Mouse (Mus musculus) frontal cortex, postnatal 36 days (tissue): ENCODE data around the gene Lmo3.

ENCODE experiments used
- DNase-seq, 2 experiments: peaks; one replicate each; pipeline ENCODE4 v3.0.0; 2022; ENCODE audit warnings: low spot score in 2 of 2

Gene Lmo3

GRCm38 (mm10) chr6:138581734-138582505, at the start of gene Lmo3:
Lmo3 (minus strand) TSS chr6:138581968.
- DNase-seq = no peak

DNA sequence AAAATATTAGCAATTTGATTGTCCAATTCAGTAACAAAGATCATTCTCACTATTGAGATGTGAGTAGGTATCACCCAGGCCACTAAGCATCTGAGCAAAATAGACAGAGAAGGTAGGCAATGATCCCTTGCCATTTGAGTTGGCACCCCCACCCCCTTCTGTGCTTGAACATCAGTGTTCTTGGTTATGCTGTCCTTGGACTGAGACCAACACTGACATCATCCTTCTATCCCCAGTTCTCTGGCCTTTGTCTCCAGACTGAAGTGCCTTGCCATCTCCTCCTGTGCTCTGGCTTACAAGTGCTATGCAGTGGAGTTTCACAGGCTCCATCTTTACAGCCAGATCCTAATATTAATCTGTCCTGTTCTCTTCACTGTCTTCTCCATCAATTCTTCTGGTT, 39.0 kb upstream of the Lmo3 start:
- DNase-seq = no peak

- DNase-seq = no peak
Observed at GRCm38 (mm10) chr6:138618396-138618795, 36.6 kb upstream of the Lmo3 start.

DNA sequence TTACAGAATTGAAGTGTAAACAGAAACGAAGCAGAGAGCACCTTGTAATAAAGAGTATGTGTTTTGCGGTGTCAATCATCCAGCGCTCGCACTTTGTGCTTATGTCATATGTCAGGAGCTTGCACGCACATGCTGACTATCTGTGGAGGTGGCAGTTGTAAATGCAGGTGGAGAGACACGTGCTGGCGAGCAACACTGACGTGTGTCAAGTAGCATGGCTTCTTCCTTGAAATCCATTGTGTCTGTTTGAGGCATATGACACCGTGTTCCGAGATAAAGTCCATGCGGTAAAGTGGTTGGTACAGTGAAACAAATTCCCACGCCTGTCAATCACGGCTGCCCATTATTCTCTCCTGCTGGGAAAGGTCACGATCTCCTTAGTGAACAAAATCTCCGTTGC, 15.2 kb upstream of the Lmo3 start:
- no peak for DNase-seq

- no peak for DNase-seq
Observed at GRCm38 (mm10) chr6:138595991-138596698, 14.4 kb upstream of the Lmo3 start.

DNA sequence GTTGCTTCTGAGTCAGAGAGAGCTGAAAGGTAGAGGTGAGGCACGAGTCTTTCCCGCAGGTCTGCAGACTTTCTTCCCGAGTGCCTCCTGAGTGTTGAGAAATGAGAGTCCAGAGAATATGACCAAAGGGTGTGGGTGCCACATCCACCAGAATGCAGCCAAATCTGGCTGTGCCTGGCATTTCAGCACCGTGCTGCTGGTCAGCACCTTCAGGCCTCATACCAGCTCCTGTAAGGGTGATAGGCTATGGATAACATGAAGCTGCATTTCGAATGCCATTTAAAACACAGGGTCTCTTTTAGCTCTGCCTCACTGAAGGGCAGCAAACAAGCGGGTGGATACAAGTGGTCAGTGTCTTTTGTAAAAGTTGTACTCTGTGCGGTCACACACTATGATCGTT, 1.5 kb upstream of the Lmo3 start:
- DNase-seq = no peak

- no peak for DNase-seq
Observed at GRCm38 (mm10) chr6:138582506-138583000, 785 bp upstream of the Lmo3 start.

DNA sequence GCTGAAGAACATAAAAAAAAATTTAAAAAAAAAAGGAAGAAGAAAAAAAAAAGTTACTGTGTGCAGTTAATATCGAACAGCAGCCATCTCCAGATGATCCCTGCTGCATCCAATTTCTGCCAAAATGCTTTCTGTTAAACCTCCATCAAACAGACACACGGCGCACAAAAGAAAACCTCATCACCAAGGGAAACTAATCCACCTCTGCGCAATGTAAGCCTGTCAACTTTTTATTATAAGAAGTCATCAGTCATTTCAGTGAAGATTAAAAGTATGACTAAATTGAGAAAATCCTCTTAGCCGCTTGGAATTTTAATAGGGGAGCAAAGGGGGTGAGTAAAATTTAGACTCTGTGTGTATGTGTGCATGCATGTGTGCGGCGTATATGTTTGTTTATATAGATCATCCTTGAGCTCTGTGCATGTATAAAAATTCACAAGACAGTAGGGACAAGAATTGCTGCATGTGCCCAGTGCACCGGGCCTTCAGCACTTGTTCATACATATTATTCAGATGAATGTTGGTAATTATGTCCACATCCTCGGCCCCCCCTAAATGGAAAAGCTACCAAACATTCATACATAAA, 1.2 kb downstream of the Lmo3 start:
- DNase-seq = no peak

DNA sequence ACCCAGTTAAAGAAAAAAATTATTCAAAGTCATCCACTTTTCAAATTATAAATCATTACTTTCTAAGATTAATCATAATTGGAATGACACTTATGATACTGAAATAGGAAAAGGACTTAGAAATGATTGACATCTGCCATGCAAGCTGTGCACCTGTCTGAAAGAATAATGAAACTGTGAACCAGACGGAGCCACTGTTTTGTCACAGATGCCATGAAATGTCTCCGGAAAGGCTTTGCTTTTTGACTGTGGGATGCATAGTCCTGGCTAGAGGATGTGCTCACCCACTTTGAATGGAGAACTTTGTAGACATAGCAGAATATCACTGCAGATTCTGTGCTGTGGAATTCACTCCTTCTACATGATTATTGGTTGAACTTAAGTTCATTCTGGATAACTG, 18.4 kb downstream of the Lmo3 start:
- no peak for DNase-seq

GRCm38 (mm10) chr6:138552144-138552543, 29.6 kb downstream of the Lmo3 start:
- DNase-seq = no peak

GRCm38 (mm10) chr6:138534879-138535278, 46.9 kb downstream of the Lmo3 start:
- peak in 1 of 2 experiments; percentile 28 for DNase-seq

GRCm38 (mm10) chr6:138506642-138507041, 75.1 kb downstream of the Lmo3 start:
- no peak for DNase-seq

DNA sequence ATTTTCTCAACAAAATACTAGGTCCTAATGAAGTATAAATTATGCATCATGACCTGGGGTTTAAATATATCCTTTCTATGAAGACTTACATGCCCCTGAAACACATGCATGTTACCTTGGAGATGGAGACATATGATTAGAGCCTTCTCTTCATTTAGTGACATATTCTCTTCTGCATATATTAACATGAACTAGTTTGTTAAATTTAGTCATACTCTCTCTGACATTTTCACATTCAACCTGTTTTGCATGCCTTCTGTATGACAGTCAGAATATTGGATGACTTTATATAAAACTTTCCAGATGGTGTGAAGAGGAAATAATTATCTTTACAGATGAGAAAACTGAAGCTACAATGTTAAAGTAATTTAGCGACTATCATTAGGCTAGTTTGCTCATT, 77.8 kb downstream of the Lmo3 start:
- no peak for DNase-seq

- no peak for DNase-seq
Observed at GRCm38 (mm10) chr6:138482834-138483233, 98.9 kb downstream of the Lmo3 start.

DNA sequence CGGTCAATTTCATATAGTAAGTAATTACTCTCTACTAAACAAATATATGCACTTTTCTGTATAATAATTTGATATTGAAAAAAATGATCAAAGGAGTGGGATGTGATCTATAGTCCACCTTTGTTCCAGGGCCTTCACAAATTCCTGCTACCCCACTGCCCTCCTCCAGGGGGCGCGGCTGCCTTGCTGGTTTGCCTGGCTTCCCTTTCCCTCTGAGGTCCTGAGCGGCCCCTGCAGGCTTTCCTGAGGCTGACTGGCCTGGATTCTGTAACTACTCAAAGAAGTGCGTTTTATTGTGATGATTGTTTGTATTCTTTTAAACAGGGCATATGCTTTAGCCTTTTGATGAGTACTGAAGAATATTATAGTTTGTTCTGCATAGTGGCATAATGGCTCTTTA, 104.2 kb downstream of the Lmo3 start:
- peak; percentile 67 to 77 for DNase-seq

DNA sequence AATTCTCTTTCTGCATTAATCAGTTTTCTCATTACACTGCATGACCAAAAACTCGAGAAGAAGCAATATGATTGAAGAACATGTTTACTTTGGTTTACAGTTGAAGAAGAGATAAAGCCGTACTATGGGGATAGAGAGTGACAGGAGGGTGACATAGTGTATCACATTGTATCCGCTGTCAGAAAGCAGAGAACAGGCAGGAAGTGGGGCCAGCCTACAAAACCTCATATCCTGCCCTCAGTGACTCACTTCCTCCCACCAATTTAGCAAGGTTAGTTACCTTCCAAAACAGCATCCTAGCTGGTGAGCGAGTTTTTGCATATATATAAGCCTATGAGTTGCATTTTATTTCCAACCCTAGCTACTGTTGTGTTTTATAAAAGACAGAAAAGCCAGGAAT, 112.6 kb downstream of the Lmo3 start:
- DNase-seq = no peak

DNA sequence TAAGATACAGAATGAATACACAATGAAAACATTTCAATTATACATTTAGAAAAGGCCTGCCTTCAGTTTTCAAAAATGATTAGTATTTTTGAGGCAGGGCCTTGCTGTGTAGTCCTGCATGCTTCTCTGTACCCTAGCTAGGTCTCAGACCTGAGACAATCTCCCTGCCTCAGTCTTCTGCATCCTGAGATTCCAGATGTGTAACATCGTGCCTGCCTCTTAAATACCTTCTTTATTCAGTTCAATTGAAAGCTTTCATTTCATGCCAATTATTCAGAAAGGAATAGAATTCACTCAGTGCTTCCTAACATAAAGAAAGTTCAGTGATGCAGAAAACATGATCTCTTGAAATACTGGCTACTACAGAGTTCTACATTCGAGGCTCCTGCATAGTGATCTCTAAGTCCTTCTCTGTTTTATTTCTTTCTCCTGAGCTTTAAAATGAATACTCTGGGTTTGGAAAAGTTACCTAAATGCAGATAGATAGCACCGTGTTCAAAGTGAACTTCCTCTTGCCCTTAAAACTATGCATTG, 137.2 kb downstream of the Lmo3 start:
- DNase-seq = no peak

DNA sequence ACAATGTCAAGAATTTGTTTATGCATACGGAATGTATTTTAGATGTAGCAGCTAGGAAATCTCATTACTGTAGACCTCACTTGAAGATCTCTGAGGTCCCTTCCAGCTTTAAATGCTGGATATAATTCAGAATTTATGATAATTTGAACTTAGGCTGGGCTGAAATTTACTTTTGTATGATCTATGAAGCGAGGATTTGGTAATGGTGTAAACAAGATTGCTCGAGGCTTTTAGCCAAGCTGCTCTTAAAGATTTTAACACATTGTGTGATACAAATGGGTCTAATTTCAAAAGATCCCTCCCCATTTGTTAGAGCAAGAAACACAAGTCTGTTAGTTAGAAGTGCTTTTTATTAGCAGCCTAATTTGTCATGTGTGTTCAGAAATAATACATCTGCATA, 144.4 kb downstream of the Lmo3 start:
- no peak for DNase-seq

DNA sequence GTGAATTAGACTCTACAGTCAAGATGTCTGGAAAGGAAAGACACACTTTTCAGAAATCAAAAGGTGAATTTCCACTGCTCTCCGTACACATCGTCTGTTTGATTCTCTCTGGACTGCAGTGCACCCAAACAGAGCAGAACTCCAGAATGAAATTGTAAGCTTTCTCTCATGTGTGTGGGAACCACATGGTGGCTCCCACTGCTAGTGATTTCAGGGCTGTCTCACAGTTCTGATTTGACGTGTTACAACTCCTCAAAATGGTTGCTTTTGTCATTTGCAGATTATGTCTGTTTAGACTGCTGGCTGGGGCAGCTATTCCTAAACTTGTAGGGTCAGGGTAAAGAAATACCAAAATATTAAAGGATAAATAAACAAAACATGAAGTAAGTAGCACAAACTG, 145.0 kb downstream of the Lmo3 start:
- DNase-seq = no peak

- DNase-seq = no peak
Observed at GRCm38 (mm10) chr6:138427394-138427793, 154.4 kb downstream of the Lmo3 start.

DNA sequence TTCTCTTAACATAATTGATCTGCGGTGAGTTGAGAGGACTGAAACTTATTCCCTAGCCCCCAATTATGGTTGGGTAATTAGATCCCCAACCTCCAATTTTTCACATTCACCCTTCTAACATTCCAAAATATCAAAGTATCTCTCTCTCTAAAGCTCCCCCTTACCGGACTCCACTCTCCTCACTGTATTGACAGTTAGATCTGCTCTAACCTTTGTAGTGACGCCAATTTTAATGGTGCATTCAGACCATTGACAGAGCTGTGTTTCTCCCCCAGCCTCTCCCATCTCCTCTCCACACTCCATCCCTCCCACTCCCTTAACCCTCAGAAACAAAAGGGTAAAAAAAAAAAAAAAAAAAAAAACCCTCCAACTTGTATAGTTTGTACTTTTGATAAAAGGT, 154.9 kb downstream of the Lmo3 start:
- no peak for DNase-seq

DNA sequence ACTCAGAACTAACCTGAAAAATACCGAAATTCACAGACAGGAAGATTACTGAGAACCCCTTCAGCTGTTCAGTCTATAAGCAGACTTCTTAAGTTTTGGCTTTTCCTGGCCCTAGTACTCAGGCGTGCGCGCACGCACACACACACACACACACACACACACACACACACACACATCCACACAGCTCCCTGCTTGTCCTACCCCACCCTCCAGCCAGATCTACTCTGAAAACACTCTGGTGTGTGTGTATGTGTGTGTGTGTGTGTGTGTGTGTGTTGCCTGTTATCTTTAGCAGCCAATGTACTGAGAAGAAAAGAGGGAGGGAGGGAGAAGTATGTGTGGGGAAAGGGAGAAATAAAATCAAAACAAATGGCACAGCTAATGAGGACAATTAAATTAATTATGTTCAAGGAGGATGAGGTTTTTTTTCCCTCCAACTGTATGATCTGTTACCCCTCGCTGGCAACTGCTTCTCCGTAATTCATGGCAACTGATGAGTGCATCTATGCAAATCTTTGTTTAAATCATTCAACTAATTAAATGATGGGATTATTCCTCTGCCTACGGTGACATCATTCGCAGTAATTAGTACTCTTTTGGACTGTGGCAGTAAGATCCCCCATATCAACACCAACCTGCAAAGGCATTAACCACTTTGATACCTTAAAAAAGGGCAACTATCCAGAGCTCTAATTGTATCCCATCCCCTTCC, 157.1 kb downstream of the Lmo3 start:
- no peak for DNase-seq
